Mouse (Mus musculus): ENCODE measurements around the gene Mipol1.

Gene Mipol1

DNA sequence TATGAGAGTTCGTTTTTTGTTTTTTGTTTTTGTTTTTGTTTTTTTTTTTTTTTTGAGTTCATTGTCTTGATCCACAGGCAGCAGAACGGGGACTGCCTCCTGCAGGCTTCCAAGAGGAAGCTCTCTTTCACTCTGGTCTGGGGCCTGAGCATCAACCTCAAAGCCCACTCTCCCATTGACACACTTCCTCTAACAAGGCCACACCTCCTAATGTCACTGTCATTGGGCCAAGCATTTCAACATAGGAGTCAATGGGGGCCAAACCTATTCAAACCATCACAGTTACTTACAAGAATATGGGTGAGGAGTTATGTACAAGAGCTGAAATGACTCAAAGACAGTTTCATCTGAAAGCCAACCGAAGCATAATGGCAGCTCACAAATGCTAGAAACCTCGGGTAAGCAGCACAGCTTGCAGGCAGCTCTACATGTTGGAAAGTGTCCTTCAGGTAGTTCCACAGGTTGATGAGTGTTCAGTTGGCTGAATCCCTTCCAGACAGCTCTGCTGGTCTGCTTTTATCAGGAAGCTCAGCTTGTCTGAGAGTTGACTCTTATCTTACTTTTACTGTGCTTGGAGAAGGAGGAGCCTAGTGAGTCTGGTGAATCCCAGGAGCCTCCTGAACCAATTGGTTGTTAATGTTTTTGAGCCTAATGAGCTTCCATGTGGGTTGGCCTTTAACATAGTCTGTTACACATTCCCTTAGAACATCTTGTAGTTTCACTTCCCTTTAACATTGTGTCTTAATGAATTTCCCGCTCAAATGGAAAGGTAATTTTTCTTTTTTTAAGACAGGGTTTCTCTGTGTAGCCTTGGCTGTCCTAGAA is 13.7 kb downstream of the Mipol1 start:
- DNase-seq (ENCODE audit: low spot score), result no peak

DNA sequence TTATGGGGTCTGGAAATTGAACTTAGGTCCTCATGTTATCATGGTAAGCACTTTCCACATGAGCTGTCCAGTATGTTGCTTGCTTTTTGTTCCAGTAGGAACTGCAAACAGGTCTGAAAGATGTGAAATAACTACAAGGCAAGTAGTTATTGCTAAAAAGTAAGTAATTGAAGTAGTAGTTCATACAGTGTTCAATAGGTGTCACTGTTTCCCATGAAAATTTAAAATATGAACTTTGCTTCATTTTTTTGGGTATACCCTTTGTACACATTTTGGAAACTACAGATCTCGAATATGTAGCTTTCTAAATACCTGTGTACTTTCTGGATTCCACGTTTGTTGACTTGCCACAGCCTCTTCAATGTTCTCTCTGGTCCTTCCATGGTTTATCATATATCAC is 28.3 kb downstream of the Mipol1 start:
- no peak for DNase-seq (ENCODE audit: low spot score)

- no peak for DNase-seq (ENCODE audit: low spot score)
Measured at GRCm38 (mm10) chr12:57275456-57275855, 45.2 kb downstream of the Mipol1 start.

DNA sequence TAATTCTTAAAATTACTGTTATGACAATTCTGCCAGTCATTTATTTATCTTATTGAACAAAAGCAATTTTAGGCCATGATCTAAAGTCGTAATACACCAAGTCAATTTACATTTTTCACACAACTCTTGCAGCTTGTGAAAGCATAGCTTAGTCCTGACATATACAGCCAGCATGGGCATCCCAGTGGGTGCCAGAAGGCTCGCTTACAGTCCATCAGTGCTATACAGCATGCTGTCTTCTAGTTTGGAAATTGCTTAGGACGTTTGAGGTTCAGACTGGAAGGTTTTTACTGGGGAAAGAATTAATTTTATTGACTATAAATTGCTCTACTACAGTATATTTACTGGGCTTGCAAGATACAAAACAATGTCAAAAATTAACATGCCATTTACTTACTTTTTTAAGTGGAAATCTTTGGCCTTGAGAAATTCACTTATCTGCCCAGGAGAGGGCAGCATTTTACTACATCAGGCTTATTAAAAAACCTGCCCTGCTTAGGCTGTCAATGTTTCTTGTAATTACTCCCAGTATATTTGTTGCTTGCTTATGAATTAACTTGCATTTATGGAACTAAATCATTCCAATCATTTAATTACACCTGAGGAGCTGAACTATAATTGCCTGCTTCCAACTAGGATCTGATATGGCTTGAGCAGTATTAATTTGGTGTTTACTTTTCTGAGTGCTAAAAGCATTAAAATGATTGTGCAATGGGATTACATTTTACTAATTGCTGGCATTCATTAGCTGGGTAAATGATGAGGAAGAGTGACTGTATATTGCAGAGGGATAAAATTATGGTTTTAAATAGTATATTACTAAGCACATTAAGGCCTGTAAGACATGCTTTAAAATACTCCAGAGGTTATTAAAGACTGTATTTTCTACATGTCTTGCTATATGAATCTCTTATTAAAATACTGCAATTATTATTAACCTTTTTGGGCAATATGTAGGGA is 51.2 kb downstream of the Mipol1 start:
- DNase-seq (ENCODE audit: low spot score), result peak; percentile 7

- no peak for DNase-seq (ENCODE audit: low spot score)
Measured at GRCm38 (mm10) chr12:57285303-57286059, 55.3 kb downstream of the Mipol1 start.

- DNase-seq (ENCODE audit: low spot score), result no peak
Measured at GRCm38 (mm10) chr12:57307337-57307736, 77.1 kb downstream of the Mipol1 start.

DNA sequence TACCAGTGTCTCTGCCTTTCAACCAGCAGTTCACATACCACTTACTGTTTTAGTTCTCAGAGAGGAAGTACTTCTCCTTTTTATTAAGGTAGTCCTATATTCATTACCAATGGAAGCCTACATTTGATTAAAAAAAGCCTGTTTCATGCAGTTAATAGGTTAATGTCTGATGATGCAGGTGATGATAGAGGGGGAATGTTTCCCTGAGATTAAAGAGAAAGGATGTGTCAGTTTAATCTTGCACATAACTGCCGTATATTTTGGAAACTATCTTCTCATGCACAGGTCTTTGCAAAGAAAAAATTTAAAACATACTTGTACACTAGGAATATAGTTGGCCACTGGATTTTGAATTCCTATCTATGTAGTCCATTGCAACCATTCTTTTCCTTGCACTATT is 77.5 kb downstream of the Mipol1 start:
- no peak for DNase-seq (ENCODE audit: low spot score)

DNA sequence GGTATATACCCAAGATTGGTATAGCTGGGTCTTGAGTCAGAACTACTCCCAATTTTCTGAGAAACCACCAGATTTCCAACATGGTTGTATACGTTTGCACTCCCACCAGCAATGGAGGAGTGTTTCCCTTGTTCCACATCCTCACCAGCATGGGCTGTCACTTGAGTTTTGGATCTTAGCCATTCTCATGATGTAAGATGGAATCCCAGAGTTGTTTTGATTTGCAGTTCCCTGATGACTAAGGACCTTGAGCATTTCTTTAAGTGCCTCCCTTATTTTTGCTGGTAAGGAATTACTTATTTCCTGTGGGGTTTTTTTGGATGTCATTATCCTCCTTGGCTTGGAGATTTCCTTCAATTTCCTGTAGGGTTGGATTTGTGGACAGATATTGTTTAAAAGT is 108.8 kb downstream of the Mipol1 start:
- no peak for DNase-seq (ENCODE audit: low spot score)

- no peak for DNase-seq (ENCODE audit: low spot score)
Measured at GRCm38 (mm10) chr12:57340111-57340510, 109.9 kb downstream of the Mipol1 start.

DNA sequence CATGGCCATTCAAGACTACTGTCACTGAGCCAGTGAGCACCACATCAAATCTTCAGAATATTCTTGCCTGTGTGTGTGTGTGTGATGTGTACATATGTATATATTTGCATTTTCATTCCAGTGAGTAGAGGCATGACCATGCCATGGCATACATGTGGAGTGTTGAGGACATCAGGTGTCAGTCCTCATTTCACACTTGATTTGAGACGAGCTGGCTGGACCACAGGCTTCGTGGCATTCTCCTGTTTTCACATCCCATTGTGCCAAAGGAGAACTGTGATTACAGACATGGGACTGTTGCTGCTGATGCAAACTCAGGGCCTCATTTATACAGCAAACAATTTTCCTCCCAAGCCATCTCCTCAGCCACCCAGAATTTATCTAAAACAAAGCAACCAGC is 132.5 kb downstream of the Mipol1 start:
- no peak for DNase-seq (ENCODE audit: low spot score)

DNA sequence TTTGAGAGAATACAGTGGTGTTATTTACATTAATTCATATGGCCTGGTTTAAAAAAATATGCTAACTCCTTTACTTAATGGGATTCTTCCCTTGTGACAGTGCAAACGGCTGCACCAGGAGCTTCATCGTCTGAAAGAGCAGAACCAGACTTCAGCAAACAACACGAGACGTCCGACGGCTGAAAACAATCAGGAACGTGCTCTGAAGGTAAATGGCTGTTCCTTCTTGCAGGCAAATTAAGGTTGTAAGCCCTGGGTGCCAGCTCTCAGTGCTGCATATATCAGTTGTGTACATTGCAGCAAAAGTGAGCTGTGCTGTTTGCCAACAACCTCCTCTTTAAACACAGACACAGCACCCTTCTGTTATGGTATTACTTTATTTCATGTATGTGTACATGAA is 133.8 kb downstream of the Mipol1 start:
- no peak for DNase-seq (ENCODE audit: low spot score)

- DNase-seq (ENCODE audit: low spot score), result no peak
Measured at GRCm38 (mm10) chr12:57371790-57372547, 141.7 kb downstream of the Mipol1 start.

- no peak for DNase-seq (ENCODE audit: low spot score)
Measured at GRCm38 (mm10) chr12:57382797-57383196, 152.6 kb downstream of the Mipol1 start.

- no peak for DNase-seq (ENCODE audit: low spot score)
Measured at GRCm38 (mm10) chr12:57387588-57388292, 157.5 kb downstream of the Mipol1 start.

DNA sequence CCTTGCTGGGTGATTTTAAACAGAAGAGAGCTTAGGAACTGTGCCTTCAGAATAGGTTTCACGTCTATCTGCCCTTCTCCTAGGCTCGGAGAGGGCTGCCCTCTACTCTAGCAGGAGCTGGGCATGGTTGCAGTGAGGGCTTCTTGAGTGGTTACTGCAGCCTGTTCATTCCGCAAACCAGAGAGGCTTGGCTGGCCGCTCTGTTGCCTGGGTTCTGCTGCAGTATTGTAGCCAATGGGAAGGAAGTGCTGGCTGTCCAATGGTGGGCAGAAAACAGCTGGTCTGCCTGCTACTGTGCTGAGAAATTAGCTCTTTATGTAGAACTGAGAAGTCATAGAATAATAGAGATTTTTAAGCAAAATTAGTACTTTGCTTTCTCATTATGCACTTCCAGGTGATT is 169.3 kb downstream of the Mipol1 start:
- no peak for DNase-seq (ENCODE audit: low spot score)

DNA sequence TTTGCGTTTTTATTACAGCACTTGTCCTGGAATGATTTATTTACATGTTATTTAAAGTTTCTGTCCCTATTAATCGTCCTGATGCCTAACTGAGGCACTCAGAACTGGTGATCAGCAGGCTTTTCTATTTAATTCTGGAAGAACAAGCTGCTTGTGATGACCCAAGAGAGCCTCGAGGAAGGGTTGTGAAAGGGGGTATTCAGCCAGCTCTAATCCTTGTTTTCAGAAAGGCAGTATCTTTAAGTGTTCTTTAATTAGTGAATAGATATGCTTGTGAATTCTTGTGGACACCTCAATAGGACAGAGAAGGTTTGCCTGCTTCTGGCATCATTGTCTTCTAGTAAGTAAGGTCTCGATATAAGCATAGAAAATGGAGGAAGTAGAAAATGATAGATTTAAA is 170.0 kb downstream of the Mipol1 start:
- DNase-seq (ENCODE audit: low spot score), result no peak

DNA sequence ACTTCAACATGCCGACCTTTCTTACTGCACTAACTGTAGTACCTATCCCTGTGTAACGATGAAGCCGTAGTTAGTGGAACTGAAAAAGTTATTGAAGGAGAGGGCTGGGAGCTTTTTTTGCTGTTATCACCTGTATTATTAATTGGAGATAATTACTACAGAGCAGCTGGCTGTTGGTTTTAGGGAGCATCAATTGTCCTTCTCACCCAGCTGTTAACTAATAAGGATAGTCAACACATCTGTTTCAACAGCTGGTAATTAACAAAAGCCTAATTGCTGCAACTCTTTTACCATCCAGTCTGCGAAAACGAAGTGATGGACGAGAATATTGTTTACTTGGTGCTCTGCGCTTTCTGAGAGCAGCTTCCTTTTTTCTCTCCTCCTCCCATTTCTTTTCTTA is 170.9 kb downstream of the Mipol1 start:
- DNase-seq (ENCODE audit: low spot score), result no peak

DNA sequence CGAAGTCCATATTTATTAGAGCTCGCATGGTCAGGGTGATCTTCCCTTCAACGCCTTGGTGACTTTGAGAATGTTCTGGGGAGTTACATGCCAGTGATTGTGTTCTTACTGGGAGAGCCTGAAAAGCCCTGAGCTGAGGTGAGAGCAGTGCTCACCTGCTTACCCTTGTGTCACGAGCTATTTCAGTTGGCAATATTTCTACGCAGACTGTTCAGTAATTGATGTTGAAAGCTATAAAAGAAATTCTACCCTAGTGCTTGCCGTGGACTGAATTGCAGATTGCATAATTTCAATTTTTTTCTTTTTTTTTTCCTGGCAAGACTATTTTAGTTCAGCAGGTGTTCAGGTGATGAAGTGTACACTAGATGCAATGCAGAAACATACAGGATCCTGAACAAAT is 172.1 kb downstream of the Mipol1 start:
- DNase-seq (ENCODE audit: low spot score), result no peak

- DNase-seq (ENCODE audit: low spot score), result no peak
Measured at GRCm38 (mm10) chr12:57409976-57410375, 179.7 kb downstream of the Mipol1 start.

GRCm38 (mm10) chr12:57413833-57414232 is 183.6 kb downstream of the Mipol1 start:
- DNase-seq (ENCODE audit: low spot score), result no peak

DNA sequence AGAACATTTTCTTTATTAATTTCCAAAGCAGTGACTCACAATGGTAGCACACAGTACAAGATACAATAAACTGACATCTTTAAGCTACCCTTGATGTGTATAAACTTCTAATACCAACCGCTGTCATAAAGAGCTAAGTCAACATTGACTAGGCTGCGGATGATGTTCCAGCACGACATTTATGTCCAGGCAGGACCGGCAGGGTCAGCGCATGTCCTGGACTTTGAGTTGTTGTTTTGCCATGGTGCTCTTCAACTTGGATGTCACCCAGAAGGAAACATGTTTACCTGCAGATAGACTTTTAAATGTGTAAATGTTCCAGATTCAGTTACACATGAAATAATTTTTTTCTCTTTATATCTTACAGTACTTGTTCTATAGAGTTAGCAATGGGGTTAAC is 194.7 kb downstream of the Mipol1 start:
- DNase-seq (ENCODE audit: low spot score), result no peak

Measured in left cerebral cortex, adult 11 months (tissue).